Mouse (Mus musculus) naive thymus-derived CD4-positive, alpha-beta T cell, adult 2 months (primary cell): ENCODE results near the gene Gpr63.
"Not testable (repeated sequence)": the region's sequence is repeated elsewhere in the genome, so short reads cannot be mapped to it uniquely, and the experiment has no call there.

Experiments used
- DNase-seq: peaks from one replicate; pipeline ENCODE4 v3.0.0-alpha.2; 2011; ENCODE audit warnings: low read depth

Gene Gpr63

DNA sequence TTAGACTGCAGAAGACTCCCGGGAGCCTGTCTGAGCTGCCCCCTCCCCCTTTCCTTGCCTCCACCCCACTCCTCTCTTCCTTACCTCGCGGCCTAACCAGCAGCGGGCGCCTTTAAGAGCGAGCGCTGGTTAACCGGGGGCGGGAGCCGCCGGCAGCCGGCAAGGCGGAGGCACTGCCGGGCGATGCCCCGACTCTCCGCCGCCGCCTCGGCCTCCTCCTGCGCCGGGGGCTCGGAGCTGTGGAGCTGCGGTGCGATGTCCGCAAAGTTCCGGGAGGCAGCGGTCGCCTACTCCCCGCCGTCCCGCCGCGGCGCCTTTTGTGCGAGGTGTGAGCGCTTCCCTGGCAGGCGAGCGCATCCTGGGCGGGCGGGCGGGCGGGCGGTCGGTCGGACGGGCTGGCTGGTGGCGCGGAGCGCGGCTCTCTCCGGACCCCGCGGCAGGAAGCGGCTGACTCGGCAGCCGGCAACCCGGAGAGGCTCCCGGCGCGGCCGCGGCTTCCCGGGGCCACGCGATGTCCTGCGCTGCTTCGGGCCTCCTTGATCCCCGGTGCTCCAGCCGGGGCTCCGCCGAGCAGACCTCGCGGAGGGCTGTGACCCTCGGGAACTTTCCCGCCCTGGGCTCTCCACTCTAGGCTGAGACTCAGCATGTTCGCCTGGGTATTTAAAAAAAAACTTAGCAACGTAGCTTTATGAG lies at the start of gene Gpr63:
Gene Gpr63, plus strand, starts transcription at position 109 of the 693 bp plus-strand sequence.
- DNase-seq, result no peak

DNA sequence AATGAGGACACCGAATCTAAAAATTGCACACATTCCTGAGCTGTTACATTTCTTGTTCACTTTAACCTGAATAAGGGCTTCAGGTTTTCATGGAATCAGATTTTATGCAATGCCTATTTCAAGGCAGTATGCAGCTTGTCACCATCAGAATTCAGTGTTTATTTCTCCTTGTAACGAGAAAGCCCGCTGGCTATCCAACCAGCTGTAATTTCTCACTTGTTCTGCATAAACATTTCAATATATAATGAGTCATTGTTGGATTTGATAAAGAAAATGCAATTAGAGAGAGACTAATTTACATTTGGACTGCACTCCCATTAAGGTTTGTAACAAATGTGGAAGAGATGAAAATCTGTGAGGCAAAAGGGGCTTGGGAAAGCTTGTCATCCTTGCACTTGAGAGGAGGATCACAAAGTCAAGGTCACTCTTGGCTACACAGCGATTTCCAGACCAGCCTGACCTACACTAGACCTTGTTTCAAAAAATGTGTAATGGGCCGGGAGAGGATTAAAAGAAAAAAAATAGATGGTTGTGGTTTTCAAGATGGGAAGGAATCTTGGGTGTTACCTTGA lies 46.1 kb upstream of the Gpr63 start:
- no peak for DNase-seq

DNA sequence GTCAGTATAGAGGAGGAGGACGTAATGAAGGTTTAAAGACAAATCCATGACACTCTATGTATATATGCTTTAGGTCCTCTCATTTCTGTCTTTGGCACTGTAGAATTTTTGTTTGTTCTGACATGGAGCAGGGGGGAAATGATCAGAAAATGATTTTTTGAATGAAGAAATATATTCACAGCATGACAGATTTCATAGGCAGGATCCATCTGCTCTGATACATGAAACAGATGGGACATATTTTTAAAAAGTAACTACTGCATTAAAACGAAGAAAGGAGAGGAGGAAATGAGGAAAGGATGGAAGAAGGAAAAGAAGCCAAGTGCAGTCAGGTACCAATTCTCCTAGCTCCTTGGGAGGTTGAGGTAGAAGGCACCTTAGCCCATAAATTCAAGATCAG lies 41.5 kb upstream of the Gpr63 start:
- DNase-seq, result no peak

DNA sequence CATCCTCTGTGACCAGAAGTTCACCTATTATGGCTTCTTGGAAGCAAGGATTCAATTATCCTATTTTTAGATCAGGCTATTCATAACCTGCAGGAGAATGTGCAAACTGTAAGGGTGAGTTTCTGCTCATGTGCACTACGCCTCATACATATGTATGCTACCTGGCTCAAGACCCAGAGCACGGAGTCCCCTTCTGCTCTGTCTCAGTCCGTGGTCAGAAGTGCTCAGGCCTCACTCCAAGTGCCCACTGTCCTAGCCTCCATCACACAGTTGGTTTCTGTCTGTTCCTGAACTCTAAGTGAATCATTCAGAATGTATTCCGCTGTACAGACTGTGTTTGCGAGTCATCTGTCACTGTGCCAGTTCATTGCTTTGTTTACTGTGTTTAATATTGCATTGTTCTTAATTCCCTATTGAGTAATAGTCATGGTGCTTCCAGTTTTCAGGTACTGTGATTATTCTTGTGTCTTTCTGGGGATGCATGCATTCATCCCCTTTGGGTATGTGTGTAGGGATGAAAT lies 37.9 kb upstream of the Gpr63 start:
- DNase-seq, result no peak

DNA sequence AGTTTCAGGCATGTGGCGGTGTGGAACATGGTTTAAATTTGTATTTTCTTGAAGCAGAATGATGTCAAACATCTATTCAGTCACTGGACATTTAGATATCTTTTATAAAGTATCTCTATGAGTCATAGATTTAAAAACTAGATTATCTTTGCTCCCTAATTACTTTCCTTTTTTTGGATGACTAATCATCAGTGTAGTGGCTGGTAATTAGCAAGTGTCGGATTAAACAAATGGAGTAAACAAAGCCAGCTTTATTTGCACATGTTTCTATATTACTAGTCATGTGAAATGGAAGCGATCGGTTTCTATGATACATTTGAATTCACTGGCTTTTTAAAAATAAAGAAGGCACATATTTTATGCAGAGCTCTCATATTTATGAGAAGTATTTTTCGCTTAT lies 37.3 kb upstream of the Gpr63 start:
- DNase-seq, result no peak

DNA sequence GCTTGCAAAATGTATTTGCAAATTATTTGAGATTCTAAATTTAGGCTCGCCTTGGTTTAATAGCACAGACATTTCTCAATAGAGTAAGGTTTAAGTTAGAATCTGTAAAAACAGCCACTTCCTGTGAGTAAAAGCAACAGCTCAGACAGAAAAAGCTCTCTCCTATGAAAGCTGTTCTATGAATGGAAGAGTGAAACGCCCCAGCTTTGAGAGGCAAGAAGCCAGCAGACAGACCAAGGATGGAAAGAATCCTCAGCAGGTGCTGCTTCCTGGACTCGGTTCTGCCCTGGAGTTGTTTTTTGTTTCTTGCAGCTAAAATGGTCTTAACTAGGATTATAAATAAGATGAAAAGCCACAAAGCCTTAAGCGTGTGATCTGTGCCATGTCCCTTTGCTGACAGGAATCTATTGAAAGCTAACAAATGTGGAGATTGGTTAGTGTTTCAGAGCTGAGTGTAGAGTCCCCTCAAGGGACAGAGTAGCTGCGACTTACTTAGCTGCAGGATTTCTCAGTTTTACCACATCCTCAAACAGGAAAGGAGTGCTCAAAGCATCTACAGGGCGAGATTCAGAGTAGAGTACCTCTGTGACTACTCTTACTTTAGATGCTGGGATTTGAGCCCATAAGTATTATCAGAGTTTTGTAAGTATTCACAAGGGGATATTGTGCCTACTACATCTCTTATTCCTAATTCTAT lies 23.3 kb upstream of the Gpr63 start:
- no peak for DNase-seq

DNA sequence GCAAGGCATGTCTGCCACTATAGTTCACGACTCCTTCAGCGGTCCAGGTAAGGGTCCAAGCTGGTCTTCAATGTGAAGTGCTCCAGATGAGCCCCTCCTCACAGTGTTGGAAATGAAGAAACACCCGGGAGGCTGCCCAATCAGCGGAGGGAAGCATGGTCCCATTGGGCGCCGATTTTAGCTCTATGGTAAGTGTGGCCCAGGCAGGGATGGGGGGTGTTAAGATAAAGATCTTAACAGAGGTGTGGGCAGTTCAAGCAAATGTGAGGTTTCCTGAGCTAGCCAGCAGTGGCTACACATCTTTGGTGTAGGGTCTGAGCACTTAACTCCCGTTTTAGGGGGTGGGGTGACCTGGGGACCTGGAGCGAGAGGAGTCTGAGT lies 299 bp upstream of the Gpr63 start:
- DNase-seq, result no peak

DNA sequence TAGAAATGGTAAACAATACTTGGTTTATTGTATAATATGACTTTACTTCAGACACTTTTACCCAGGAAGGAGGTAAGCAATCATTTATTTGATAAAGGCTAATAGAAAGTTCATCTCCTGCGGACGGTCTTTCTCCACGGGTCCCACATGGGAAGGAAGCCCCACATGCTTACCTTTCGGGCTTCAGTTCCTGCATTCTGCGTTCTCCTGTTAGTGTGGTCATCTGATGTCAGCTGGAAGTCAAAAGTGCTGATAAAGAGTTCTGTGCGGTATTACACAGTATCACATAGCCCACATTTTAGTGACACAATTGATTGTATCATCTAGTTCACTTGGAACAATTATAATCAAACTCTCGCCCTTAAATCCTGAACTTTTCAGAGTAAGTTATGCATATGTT lies 1.0 kb downstream of the Gpr63 start:
- DNase-seq, result no peak

DNA sequence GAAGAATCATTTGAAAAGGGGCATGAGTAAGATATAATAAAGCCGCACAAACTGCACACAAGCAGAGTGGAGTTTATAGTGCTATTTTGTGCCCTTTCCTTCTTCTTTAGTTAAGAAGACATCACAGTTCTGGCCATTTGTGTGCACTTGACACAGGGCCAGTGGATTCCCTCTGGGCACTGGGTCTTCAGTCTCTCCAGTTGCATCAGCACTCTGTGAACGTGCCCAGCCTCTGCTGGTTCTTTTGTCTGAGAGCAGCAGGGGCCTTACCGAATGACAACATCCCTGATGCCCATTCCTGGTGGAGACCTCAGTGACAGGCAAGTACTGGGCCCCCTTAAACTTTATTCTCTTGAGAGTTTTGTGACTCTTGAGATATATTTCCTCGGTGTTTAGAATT lies 12.4 kb downstream of the Gpr63 start:
- no peak for DNase-seq

DNA sequence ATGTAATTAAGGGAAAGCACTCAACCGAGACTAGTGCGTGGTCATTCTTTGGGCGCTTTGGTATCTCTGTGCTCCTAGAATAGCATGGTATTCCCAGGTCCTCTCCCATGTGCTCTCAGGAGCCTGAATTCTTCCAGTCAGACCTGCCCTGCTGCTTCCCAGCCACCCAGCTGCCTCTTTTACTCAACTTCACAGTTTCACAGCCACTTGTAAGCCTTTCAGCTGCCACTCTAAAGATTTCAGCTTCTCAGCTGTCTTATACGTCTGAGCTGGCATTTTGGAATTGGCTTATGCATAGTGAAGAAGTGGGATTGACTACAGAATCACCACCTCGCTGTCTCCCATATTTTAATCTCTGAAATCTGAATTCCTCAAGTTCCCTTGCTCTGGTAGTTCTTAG lies 19.4 kb downstream of the Gpr63 start:
- no peak for DNase-seq

DNA sequence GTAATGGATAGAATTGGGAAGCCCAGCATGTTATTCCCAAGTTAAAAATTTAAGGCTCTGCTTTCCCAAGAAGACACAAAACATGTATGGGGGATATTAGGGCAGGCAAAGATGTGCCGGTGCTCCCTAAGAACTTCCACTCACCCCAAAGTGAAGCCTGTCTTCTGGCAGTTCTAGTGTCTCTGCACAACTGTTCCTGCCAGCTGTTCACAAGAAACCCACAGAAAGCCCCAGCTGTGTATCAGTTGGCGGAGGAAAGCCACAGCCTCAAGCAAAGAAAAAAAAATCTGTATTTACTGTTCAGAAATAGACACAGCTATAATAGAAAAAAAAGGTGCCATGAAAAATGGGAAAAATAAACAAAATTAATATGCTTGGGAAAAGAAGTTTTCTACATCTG lies 25.3 kb downstream of the Gpr63 start:
- DNase-seq, result no peak

DNA sequence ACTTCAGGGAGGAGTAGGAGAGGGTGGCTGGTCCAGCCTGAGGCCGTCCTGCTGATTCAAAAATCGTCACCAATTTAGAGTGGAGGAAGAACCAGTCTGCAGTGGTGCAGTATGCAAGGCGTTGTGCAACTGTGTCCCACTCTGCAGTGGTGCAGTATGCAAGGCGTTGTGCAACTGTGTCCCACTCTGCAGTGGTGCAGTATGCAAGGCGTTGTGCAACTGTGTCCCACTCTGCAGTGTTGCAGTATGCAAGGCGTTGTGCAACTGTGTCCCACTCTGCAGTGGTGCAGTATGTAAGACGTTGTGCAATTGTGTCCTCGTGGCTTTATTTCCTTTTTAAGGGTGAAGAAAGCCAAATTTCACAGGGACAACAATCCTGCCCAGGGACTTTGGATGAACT lies 43.1 kb downstream of the Gpr63 start:
- not testable (repeated sequence) for DNase-seq

DNA sequence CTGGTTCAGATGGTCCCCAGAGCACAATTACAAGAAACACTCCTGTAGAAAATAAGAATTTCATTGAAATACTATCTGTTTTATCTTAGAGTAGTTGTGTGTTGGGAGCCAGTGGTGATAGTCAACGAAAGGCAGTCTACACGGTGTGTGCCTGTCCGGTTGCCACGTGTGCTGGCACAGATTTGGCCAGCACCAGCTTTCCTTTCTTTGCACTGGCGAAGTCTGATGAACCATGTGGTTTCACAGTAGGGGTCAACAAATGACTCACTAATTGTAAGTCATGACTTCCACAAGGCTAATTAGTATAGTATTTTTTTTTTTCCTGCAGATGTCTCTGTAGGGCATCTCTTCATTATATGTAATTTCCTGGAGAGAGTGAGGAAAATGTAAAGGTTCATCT lies 45.6 kb downstream of the Gpr63 start:
- DNase-seq, result no peak

DNA sequence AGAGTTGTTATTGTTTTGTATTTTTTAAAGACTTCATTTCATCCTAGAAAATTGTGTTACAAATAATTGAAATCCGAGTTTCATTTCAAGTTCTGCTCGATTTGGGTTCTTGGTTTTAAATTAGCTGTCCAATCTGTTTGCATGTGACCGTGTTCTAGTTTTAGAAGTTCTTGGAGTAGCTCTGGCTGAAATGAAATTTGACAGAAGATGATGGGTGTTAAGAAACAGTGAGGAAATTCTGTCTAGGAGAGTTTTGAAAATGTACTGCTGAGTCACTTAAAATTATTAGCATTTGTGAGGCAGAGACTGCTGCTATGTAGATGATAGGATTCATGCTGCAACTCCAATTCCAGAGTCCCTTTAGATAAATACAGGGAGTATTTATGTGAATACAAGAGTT lies 46.5 kb downstream of the Gpr63 start:
- no peak for DNase-seq

DNA sequence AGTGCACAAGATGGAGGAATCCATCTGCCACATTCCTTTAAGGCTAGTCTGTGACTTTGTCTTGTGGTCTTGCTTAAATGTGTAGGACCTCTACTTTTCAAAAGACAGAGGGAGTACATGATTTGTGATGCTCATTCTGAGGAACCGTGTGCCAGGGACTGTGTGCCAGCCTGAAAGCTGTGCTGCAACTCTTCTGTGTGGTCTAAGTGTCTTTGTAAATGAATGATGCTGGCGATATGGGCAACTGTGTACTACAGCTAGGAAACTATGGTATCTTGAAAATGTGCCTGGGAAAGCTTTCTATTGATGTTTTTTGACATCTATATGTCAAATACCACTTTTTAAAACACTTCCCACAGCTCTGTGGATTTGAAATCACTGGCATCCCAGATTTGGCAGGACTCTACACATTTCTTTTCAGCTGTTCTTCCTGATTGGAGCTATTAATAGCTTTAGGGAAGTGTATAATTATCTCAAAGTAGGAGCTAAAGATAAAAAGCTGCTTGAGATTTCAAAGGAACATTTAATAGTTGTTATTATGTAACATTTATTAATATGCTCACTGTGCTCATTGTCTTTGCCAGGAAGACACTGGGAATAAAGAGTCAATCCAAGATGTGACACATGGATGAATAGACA lies 48.9 kb downstream of the Gpr63 start:
- DNase-seq, result no peak

DNA sequence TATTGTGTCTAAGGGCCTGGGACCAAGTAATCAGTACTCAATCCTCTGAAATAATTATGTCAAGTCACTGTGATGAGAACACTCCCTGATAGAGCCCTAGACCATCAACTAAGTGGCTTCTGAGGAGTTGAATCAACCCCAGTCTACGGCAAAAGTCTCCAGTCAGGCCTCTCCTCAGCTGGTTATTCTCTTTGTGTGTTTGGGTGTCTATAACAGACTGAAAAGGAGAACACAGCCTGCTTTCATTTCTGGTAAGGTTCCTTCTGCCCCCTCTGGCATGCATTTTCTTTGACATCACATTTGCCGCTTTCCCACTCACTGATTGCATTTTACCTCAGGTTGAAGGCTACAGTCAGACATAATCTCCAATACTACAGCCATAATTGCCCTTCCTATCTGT lies 62.0 kb downstream of the Gpr63 start:
- no peak for DNase-seq

DNA sequence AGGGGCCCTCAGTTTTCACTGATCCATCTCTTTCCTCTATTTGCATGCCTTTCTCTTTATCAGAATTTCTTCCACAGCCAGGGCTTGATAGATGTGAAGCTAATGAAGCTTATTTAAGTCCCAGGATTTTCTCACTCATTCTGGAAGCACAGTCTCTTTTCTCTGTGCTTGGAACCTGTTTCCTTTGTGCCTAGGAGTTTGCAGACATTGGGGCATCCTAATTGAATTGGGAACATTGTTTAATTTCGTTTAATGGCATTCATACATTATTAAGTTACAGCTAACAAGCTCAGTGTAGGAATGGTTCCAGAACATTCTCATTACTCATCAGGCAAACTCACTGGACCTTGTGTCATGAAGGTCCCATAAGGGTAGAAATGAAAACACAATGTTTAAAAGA lies 62.5 kb downstream of the Gpr63 start:
- DNase-seq, result no peak

DNA sequence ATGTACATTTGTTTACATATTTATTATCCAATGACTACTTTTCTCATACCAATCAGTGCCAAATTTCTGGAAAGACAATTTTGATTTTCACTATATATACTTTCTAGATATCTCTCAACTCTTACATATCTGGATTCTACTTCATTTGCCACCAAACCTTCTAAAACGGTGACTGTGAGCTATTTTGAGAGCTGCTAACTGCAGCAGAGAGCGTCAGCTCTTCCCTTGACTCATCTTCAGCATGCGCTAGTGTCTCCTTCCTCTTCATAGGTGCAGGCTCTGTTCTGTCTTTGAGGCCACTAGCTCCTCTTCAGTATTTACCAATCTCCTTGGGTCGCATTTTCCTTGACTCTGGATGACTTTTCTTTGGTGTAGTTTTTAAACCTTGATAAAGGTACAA lies 63.7 kb downstream of the Gpr63 start:
- no peak for DNase-seq

DNA sequence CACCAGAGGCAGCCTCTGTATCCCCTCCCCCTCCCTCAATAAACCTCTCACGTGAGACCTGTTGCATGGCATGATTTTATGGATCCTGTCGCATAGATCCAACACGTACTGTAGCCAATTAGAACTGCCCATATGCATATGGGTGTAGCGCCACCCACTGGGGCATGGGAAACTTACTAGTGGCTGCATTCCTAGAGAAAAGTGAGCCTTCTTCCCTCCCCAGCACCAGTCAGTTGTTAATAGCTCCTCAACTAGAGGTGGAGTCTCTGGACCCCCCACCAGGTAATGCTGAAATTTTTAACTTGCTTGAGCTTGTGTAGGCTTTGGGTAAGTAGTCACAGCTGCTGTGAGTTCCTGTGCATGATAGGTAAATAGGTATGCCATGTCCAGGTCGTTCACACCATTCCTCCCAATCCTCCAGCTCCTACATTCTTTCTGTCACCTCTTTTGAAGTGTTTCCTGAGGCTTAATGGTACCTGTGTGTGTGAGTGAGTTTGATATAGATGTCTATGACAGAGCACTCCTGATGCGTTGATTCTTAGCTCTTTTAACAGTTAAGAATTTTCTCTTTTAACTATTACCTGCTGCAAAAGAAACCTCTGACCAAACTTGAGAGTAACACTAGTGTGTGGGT lies 69.1 kb downstream of the Gpr63 start:
- DNase-seq, result no peak

DNA sequence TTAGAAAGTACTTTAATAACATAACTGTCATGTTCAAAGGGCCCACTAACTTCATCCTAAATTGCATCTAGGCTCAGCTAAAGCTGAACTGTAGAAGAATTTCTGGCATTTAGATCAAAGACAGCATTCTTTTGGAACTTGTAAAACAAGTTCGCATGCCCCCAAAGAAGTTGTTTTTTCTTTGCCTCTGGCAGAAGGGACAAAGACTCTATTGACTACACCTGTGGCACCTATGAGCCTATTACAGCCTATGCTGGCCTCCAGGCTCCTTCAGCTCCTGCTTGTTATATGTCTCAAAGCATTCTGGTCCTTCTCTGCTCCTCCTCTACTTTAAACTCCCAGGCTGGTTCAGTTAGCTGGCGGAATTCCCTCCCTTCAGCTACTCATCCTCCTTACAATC lies 69.6 kb downstream of the Gpr63 start:
- no peak for DNase-seq

DNA sequence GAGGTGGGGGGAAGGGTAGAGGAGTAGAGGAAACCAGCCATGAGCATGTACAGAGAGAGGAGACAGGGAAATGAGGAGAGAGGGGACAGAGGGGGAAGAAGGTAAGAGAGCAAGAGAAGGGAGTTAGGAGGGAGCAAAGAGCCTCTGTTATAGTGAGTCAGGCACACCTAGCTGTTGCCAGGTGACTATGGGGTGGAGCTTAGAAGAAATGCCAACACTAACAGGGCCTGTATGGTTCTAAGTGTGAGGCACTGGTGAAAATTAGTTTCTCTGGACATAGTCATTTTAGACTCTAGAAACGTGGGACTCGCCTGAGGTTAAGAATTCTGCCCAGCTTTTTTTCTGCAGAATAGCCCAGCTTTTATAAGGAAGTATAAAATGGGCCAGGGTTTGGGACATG lies 71.1 kb downstream of the Gpr63 start:
- DNase-seq, result no peak

DNA sequence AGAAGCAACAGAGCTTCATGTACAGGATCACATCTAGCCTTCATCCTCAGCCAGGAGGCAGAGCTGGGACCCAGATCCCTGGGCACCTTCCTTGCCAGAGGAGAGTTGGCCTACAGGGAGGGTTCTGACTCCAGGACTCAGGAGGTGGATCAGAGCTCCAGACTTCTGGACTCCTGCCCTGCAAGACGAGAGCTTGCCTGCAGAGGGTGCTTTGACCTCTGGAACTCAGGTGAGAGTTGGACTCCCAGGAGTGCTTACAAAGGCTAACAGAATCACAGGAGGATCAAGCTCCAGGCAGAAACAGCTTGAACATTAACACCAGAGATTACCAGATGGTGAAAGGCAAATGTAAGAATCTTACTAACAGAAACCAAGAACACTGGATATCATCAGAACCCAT lies 89.3 kb downstream of the Gpr63 start:
- not testable (repeated sequence) for DNase-seq
